Mouse (Mus musculus) right cerebral cortex, postnatal 10 days (tissue): ENCODE results near the gene Sprn.
"Not testable (repeated sequence)": the region's sequence is repeated elsewhere in the genome, so short reads cannot be mapped to it uniquely, and the experiment has no call there.

ENCODE experiments used
- DNase-seq, 2 experiments: peaks; one replicate each; pipeline ENCODE4 v3.0.0; 2021; ENCODE audit warnings: low spot score in 2 of 2

The Sprn gene

DNA sequence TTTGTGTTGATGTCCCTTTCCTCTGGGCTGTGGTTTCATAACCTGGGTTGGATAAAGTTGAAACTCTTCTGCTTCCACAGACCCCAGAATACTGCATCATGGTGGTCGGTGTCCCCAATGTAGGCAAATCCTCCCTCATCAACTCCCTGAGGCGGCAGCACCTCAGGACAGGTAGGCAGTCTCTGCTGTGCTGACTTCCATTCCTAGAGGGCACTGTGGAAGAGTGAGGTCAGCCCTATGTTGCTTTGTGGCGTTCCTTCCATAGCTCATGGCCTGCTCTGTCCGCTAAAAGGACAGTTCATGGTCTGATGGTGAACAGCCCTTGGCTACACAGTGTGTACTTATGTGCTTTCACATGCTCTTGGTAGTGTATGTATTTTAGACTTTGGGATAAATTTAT lies 10.1 kb downstream of the Sprn start:
- no peak for DNase-seq

- peak in 1 of 2 experiments; percentile 72 for DNase-seq
Measured at GRCm38 (mm10) chr7:140141350-140141749, 13.3 kb downstream of the Sprn start.

- no peak for DNase-seq
Measured at GRCm38 (mm10) chr7:140138021-140138310, 16.7 kb downstream of the Sprn start.

DNA sequence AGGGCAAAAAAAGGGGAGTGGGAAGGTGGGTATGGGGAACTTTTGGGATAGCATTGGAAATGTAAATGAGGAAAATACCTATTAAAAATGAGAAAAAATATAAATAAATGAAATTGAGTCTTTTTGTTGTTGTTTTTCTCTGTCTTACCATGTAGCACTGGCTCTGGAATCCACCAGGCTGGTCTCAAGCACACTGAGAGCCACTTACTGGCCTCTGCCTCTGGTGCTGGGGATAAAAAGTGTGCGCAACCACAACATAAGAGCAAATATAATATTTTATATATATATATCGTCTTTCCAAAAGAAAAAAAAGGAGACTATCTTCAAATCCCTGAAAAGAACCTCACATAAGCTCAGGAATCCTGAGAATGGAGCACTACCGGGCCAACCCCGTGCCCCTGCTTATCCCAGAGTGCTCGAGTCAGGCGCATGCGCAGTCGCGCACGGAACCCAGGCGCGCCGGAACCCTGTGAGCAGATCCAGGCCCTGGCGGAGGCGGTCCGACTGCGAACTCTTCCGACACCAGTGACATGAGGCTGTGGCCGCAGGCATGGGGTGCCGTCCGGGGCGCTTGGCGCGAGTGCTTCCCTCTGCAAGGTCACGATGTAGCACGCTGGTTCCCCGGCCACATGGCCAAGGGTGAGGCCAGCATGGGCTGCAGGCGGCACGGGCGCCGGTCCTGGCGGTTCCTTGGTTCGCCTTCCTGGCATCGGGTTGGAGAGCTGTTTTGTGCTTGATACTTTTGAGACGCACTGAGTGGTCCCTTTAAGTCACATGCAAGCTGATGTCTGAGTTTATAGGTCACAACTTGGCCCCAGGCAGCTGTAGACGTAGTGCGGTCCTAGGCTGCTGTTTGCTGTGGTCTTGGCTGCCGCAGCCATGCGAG lies 17.3 kb downstream of the Sprn start, which contains the start of gene Mtg1:
Mtg1 (plus strand) TSS at position 430 of the 886 bp plus-strand sequence.
- DNase-seq: peak; percentile 97 to 99

DNA sequence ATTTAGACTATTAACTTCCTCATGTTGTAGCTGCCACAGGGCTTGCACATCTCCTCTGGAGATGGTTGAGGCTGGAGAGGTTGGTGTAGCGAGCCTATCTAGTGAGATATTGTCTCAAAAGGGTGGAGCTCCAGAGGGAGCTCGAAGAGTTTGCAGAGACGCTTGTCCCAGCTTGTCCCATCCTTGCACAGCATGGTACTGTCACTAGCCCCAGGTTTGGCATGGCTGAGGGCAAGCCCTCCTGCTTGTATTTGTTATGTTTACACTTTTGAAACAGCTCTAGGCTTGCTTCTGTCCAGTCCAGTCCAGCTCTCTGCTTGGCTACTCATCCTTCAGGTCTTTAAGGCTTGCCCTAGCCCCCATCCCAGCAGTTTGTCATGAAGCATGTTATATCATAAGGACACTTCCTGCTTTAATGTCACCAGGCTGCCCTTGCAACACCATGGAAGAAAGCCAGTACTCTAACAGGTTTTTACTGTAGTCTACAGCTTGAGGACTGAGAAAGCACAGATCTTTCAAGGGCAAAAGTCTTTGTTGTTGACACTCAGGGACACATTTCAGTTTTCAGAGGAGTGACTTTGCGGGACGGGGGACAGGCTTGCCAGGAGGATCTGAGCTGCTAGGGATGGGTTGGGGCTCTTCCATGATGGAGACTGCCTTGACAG lies 19.4 kb downstream of the Sprn start:
- no peak for DNase-seq

GRCm38 (mm10) chr7:140134033-140134432 lies 20.6 kb downstream of the Sprn start:
- DNase-seq: not testable (repeated sequence)

- not testable (repeated sequence) for DNase-seq
Measured at GRCm38 (mm10) chr7:140132184-140132583, 22.5 kb downstream of the Sprn start.

DNA sequence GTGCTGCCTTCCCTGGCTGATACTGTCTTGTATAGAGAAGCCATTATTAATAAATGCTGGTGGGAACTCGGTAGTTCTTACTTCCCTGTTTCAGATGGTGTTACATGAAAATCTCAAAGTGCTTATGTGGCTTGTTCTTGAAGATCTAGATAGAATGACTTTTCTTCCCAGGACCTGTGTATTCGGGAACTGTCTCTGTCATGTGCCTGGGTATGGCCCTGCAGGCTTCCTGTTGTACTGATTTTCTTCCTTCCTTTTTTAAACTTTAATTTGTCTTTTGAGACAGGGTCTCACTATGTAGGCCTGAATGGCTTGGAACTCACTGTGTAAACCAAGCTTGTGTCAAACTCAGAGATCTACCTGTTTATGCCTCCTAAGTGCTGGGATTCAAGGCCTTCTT lies 26.8 kb downstream of the Sprn start:
- no peak for DNase-seq

GRCm38 (mm10) chr7:140126934-140127333 lies 27.7 kb downstream of the Sprn start:
- DNase-seq: no peak

- no peak for DNase-seq
Measured at GRCm38 (mm10) chr7:140126022-140126350, 28.7 kb downstream of the Sprn start.

- peak; percentile 93 to 94 for DNase-seq
Measured at GRCm38 (mm10) chr7:140125278-140126021, 29.2 kb downstream of the Sprn start.

- DNase-seq: no peak
Measured at GRCm38 (mm10) chr7:140124382-140124781, 30.3 kb downstream of the Sprn start.

DNA sequence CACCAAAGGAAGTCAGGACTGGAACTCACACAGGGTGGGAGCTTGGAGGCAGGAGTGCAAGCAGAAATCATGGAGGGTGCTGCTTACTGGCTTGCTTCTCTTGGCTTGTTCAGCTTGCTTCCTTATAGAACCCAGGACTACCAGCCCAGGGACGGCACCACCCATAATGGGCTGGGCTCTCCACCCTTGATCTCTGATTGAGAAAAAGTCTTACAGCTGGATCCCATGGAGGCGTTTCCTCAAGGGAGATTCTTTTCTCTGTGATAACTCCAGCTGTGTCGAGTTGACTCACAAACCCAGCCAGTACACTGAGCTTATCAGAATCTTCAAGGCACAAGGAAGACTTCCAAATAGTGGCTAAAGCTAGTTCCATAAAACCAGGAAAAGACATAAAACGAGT lies 31.9 kb downstream of the Sprn start:
- no peak for DNase-seq

DNA sequence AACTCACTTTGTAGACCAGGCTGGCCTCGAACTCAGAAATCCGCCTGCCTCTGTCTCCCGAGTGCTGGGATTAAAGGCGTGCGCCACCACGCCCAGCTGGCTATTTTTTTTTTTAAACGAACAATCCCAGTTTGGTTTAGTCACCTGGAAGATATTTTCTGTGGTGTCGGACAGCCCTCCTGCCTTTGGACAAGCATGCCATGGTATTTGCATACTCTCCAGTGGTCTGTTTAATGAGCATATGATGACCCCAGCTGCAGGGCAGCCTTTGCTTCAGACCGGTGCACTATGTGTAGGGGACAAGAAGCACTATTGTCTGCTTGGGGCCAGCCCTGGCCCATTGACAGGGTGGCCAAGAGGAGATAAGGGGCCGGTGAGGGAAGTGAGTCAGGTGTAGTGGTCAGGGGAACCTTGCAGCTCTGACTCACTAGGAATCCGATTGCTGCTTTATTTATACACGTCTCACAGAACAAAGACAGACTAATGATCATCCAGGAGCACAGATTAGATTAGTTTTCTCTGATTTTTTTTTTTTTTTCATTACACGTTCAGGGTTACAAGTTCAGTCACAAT lies 33.3 kb downstream of the Sprn start:
- no peak for DNase-seq

DNA sequence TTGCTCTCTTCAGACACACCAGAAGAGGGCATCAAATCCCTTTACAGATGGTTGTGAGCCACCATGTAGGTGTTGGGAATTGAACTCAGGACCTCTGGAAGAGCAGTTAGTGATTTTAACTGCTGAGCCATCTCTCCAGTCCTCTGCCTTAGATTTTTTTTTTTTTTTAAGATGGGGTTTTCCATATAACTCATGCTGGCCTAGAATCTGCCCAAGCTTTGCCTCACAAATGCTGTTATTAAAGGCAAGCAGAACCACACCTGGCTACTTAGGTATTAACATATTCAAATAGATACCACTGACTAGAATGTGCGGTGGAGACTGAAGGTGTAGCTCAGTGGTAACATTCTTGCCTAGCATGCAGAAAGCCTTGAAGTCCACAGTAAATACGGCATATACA lies 34.2 kb downstream of the Sprn start:
- DNase-seq: no peak

DNA sequence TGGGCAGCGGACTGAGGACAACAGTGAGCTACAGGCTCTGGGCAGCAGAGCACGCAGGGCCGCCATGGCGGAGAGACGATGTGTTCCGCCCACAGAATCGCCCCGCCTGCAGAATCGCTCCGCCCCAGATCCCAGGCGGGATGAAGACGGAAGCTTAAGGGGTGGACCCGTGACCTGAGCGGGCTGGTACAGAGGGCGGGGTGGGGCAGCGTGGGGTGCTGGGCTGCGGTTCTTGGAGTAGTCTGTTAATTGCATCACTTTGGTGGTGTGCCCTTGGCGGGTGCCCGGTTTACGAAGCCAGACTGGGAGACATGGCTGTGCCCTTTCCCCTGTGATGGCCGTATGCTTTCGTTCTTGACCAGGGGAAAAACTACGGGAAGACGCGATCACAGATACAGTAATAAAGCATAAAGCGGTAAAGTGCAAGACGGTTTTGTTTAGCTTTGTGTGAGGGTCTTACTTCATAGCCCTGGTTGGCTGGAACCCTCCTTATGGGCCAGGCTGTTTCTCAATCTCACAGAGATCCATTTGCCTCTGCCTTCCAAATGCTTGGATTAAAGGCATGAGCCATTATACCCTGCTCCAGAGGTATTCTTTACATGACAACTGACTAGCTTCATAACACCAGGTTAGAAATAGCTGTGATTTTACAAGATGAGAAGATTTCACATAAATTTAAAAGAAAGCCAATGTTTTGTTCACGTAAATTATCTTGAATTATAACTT lies 38.2 kb downstream of the Sprn start, which contains the start of gene Echs1:
Echs1 (minus strand) TSS at position 148 of the 726 bp plus-strand sequence.
- peak; percentile 91 to 92 for DNase-seq

GRCm38 (mm10) chr7:140115583-140116328 lies 38.9 kb downstream of the Sprn start, which contains the start of gene Paox:
Paox (plus strand) TSS chr7:140115799.
- DNase-seq: peak; percentile 64 to 67

GRCm38 (mm10) chr7:140111943-140112342 lies 42.7 kb downstream of the Sprn start:
- DNase-seq: no peak

- no peak for DNase-seq
Measured at GRCm38 (mm10) chr7:140104009-140104408, 50.7 kb downstream of the Sprn start.

DNA sequence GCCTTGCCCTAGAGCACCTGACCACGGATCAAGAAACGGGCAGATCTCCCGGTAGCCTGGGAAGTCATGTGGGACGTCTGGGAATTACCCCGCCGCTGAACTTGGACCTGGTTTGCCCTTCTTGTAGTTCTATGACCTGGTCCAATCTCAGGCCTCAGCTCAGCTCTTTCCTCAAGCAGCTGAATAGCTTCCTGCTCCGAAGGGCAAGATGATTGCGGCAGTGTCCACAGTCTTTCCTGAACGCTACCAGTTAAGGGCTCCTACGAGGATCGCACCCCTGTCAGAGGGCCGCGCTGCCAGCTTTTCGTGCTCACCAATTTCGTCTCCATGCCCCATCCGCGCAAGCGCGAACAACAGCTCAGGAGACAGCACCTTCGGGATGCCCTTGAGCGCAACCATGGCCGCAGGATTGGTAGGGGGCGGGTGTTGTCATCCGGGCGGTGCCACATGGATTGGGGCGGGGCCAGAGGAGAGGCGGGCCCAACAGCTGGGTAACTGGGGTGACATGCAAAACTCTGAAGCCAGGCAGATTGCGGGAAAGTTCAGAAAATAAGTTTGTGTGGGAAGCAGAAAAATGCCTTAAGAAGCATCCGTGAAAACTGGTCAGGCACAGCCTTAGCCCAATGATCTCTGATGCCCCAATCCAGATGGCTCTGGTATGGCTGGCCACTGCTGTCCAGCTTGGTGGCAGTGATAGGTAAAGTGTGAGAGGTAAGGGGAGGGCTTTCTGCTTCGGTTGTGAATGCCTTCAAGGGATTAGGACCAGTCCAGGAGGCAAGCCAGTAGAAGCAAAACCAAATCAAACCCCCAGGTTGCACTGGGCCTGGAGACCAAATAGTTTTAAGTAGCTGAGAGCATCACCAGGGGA lies 52.5 kb downstream of the Sprn start, which contains the start of gene Fuom:
Fuom (minus strand) TSS at position 449 of the 868 bp plus-strand sequence.
- DNase-seq: peak; percentile 89
